Mouse (Mus musculus) midbrain, embryonic 13.5 days (tissue): ENCODE measurements around the gene Parvg. TPM values are rescaled to one million over a fixed set of nuclear protein-coding genes. Genes with fewer than 3 reads are reported as not detected.

Experiments used
- ATAC-seq: fragments of 200-750 bp; cut with Nextera tagmentation; 2 replicates; pipeline ENCODE4 v1.8.0; 2017; ENCODE audit warnings: mild to moderate bottlenecking, moderate TSS enrichment, moderate library complexity
- H3K27ac ChIP-seq: fragments of 300-500 bp; sonication (generic); 2 replicates; pipeline ENCODE4 v1.5.1; 2015; ENCODE audit warnings: inconsistent platforms, mild to moderate bottlenecking, moderate library complexity
- H3K27me3 ChIP-seq: fragments of 300-500 bp; sonication (generic); 2 replicates; pipeline ENCODE4 v1.6.1; 2015; ENCODE audit warnings: mild to moderate bottlenecking, inconsistent platforms
- H3K36me3 ChIP-seq: fragments of 300-500 bp; sonication (generic); 2 replicates; pipeline ENCODE4 v1.6.1; 2015; ENCODE audit warnings: mild to moderate bottlenecking, inconsistent platforms
- H3K4me1 ChIP-seq: fragments of 300-500 bp; sonication (generic); replicated peaks from 2 replicates; pipeline ENCODE4 v1.6.1; 2015; ENCODE audit warnings: inconsistent platforms
- H3K4me2 ChIP-seq: fragments of 300-500 bp; sonication (generic); replicated peaks from 2 replicates; pipeline ENCODE4 v1.6.1; 2015; ENCODE audit warnings: moderate library complexity, mild to moderate bottlenecking, inconsistent platforms
- H3K4me3 ChIP-seq: fragments of 300-500 bp; sonication (generic); replicated peaks from 2 replicates; pipeline ENCODE4 v1.5.1; 2015; ENCODE audit warnings: mild to moderate bottlenecking, inconsistent platforms
- H3K9ac ChIP-seq: fragments of 300-500 bp; sonication (generic); replicated peaks from 2 replicates; pipeline ENCODE4 v1.6.1; 2015; ENCODE audit warnings: mild to moderate bottlenecking, inconsistent platforms
- H3K9me3 ChIP-seq: fragments of 300-500 bp; sonication (generic); 2 replicates; pipeline ENCODE4 v1.6.1; 2016; ENCODE audit warnings: mild to moderate bottlenecking, inconsistent platforms
- WGBS: fragments of 180-500 bp; shearing (Covaris S2); methylation state at CpG from one replicate; pipeline ENCODE4 v1.1.7; 2015; 5-methylcytosine and 5-hydroxymethylcytosine counted together
- polyA plus RNA-seq: library from polyadenylated mRNA; unstranded; fragments of >200 nt; fragmentation: Nextera tagmentation; extraction: Ambion mirVana; gene quantifications from 2 replicates; pipeline ENCODE4 v1.2.1, GENCODE M21; 2015

Parvg gene
- polyA plus RNA-seq, 1 experiment from 2014 or later, result 0.78 TPM

DNA sequence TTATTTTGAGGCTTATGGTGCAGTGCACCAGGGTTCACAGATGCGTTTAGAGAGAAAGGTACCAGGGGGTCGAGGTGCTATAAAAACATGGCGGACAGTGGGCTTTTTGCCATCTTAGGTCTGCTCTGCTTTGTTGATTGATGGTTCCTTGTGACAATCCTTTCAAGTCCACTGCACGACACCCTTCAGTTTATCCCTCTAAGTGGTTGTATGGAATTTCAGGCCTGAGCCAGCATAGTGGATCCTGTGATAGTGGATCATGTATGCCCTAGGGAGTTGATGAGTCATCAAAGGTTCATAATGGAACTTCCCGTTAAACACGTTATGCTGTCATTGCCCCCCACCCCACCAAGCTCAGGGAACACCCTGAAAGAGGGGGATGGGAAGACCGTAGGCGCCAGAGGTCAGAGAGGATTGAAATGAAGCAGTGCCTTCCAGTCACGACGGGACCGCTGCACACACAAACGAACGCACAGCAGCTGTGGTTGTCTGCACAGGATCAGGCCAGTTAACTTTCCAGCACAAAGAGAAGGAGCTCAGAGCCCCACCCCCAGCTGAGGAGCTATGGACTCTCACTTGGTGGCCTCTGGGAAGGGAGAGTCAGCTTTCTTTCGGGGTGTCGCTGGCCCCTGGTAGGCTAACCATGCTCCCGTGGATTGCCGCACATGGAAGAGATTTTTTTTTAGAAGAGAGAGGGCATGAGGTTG lies 42.0 kb downstream of the Parvg start:
- Histone ChIP-seq H3K36me3 (no peaks in the 10 kb centered on the region), H3K9ac (no peak overlapping the region), H3K4me3 (no peak overlapping the region), H3K9me3 (no peaks in the 10 kb centered on the region), H3K4me2 (no peak overlapping the region), H3K27me3 (no peaks in the 10 kb centered on the region), H3K27ac (no peak overlapping the region), H3K4me1 (peaks cover 6% of the 10 kb centered on the region)
- 75% methylated on average over 17 of the region's 17 CpGs for WGBS
- no peak for ATAC-seq

DNA sequence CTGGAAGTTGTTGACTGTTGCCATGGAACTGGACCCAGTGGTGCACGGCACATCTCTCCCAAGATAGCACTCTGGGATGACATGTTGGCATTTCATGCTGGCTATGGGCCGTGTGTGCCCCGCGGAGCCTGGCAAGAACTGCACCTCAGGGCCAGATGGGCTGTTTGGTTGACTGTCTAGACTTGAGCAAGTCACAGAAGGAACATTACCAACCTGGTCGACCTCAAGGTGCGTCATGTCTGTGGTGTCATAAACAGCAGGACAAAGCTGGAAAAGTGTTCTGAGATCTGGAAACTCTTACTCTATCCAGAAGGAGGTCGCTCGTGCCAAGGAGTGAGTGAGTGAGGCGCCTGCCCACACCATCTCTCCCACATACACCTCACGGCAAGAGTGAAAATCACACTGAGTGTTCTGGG lies 42.8 kb downstream of the Parvg start:
- Histone ChIP-seq H3K36me3 (no peaks in the 10 kb centered on the region), H3K4me2 (no peak overlapping the region), H3K9me3 (no peaks in the 10 kb centered on the region), H3K27ac (no peak overlapping the region), H3K4me1 (no peaks in the 10 kb centered on the region), H3K27me3 (no peaks in the 10 kb centered on the region), H3K9ac (no peak overlapping the region), H3K4me3 (no peak overlapping the region)
- no peak for ATAC-seq
- WGBS, result 92% methylated on average over 10 of the region's 10 CpGs

- no peak overlapping the region for H3K4me2 ChIP-seq
- H3K27me3 ChIP-seq, result no peaks in the 10 kb centered on the region
- H3K9ac ChIP-seq, result no peak overlapping the region
- no peak for ATAC-seq
- H3K27ac ChIP-seq, result no peak overlapping the region
- H3K4me3 ChIP-seq, result no peak overlapping the region
- WGBS, result 85% methylated on average over 8 of the region's 8 CpGs
- H3K36me3 ChIP-seq, result no peaks in the 10 kb centered on the region
- H3K4me1 ChIP-seq, result no peaks in the 10 kb centered on the region
- no peaks in the 10 kb centered on the region for H3K9me3 ChIP-seq
Observed at GRCm38 (mm10) chr15:84367402-84367801, 43.6 kb downstream of the Parvg start.

DNA sequence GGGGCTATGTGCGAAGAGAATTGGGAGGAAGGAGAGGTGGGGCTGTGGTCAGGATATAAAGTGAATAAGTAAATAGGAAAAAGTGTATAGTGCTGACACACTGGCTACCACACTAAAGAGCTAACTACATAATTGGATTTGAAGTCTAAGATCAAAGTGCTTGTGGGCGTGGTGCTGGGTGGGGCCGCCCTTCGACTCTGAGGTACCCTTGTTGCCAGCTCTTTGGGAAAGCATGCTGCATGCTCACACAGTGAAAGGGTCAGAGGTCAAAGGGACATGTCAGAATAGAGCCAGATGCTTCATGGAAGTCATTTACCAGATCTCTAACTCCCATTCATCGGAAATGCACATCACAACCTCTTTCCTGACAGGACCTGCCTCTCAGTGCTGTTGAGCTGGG lies 49.0 kb downstream of the Parvg start:
- H3K4me2 ChIP-seq, result no peak overlapping the region
- WGBS, result 74% methylated on average over 5 of the region's 5 CpGs
- ATAC-seq, result no peak

DNA sequence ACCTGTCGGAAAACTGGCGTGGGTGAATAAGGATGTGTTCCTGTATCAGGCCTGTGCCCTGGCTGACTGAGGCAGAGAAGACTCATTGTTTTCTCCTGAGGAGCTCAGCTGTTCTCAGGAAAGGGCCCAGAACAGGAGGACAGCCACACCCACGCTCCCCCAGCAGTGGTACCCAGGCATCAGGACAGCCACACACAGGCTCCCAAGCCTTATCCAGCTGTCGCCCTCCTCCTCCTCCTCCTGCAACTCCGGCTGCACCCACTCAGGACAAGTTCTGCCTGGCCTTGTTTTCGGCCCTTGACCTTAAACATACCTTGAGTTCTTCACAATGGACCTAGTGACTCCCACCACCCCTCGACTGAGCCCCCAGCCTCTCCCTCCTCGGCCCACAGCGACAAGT lies 54.9 kb downstream of the Parvg start:
- Histone ChIP-seq H3K9ac (no peak overlapping the region), H3K27ac (no peak overlapping the region), H3K27me3 (no peaks in the 10 kb centered on the region), H3K4me3 (no peak overlapping the region), H3K4me1 (no peaks in the 10 kb centered on the region), H3K9me3 (peaks cover 9% of the 10 kb centered on the region), H3K4me2 (no peak overlapping the region), H3K36me3 (peaks cover 10% of the 10 kb centered on the region; the same call in 1 of the 2 replicates)
- WGBS, result 90% methylated on average over 9 of the region's 9 CpGs
- ATAC-seq, result no peak

More for the DNA sequence above, 49.0 kb downstream of the Parvg start:
- no peak overlapping the region for H3K9ac ChIP-seq
- H3K27ac ChIP-seq, result no peak overlapping the region
- H3K9me3 ChIP-seq, result peaks cover 9% of the 10 kb centered on the region
- peaks cover 4% of the 10 kb centered on the region; the same call in 1 of the 2 replicates for H3K36me3 ChIP-seq
- H3K27me3 ChIP-seq, result no peaks in the 10 kb centered on the region
- H3K4me1 ChIP-seq, result no peaks in the 10 kb centered on the region
- H3K4me3 ChIP-seq, result no peak overlapping the region

GRCm38 (mm10) chr15:84380181-84380580 lies 56.4 kb downstream of the Parvg start:
- WGBS, result 80% methylated on average over 10 of the region's 10 CpGs
- Histone ChIP-seq H3K9me3 (peaks cover 4% of the 10 kb centered on the region), H3K36me3 (0 out of 2 replicates have a peak, but pooled peaks cover 6% of the 10 kb centered on the region), H3K9ac (no peak overlapping the region), H3K27me3 (no peaks in the 10 kb centered on the region), H3K4me1 (no peaks in the 10 kb centered on the region), H3K4me3 (no peak overlapping the region), H3K27ac (no peak overlapping the region), H3K4me2 (no peak overlapping the region)
- no peak for ATAC-seq

DNA sequence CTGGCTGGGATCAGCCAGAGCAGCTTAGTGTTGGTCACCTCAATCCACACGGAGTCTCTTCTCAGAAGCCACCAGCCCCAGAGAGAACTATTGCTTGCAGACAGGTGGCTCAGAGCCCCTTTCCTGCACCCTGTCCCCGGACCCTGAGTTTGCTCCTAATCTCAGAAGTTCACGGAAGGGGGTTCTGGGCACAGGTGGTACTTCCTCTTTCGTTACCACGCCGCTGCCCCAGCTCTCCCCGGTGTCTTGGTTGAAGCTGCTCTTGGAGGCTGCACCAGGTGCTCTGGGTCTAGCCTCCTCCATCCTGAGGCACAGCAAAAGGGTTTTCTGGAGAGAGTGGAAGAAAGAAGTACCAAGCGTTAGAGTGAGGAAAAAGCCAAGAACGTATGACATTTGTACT lies 60.2 kb downstream of the Parvg start:
- no peak overlapping the region for H3K4me2 ChIP-seq
- 93% methylated on average over 9 of the region's 9 CpGs for WGBS
- H3K9ac ChIP-seq, result no peak overlapping the region
- H3K27ac ChIP-seq, result no peak overlapping the region
- no peaks in the 10 kb centered on the region for H3K27me3 ChIP-seq
- H3K36me3 ChIP-seq, result peaks cover 20% of the 10 kb centered on the region
- no peak overlapping the region for H3K4me3 ChIP-seq
- H3K4me1 ChIP-seq, result no peaks in the 10 kb centered on the region
- peaks cover 21% of the 10 kb centered on the region for H3K9me3 ChIP-seq
- ATAC-seq, result no peak

DNA sequence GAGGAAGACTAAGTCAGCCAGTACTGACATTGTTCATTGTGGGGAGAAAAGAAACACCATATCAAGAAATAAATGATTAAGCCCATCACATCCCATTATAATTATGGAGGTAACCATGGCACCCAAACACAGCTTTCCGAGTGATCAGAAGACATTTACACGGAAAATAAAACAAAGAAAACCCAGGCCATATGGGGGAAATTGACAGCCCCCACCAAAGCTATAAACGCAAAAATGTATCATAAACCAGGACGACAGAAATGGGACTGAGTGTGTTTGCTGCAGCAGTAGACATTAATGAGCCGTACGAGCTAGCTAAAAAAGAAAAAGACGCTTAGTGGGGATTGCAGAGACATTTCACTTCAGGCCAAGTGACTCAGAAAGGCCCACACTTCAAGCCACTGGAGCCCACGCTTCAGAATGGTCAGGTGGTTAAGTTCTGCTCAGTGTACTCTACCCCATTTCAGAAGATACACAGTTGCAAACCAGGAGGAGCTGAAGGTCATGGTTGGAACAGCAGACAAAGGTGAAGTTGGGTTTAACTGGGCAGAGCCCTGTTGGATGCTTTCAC lies 62.3 kb downstream of the Parvg start:
- Histone ChIP-seq H3K27me3 (no peaks in the 10 kb centered on the region), H3K4me3 (no peak overlapping the region), H3K9me3 (peaks cover 21% of the 10 kb centered on the region), H3K4me2 (no peak overlapping the region), H3K4me1 (no peaks in the 10 kb centered on the region), H3K27ac (no peak overlapping the region), H3K9ac (no peak overlapping the region), H3K36me3 (peaks cover 18% of the 10 kb centered on the region)
- ATAC-seq, result no peak
- 89% methylated on average over 8 of the region's 8 CpGs for WGBS

DNA sequence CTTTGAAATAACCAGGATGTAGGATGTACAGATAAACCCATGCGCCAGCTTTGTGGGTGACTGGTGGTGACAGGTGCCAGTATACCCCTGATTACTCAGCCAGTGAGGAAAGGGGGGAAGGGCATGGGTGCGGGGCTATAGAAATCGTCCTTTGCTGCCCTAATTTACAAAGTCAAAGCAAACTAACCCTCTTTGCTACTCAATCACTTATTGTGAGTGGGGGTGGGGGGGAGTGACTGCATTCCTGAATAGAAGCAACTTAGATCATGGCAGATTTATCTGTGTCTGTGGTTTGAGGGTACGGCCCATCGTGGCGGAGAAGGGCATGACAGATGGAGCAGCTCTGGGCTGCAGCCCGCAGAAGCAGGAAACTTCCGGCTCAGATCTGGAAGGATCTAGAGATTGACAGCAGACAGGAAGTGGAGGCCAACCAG lies 64.9 kb downstream of the Parvg start:
- Histone ChIP-seq H3K9me3 (peaks cover 21% of the 10 kb centered on the region), H3K4me3 (no peak overlapping the region), H3K27ac (no peak overlapping the region), H3K36me3 (peaks cover 16% of the 10 kb centered on the region), H3K4me2 (no peak overlapping the region), H3K9ac (no peak overlapping the region), H3K4me1 (peaks cover 12% of the 10 kb centered on the region), H3K27me3 (no peaks in the 10 kb centered on the region)
- ATAC-seq, result no peak
- 94% methylated on average over 8 of the region's 8 CpGs for WGBS

DNA sequence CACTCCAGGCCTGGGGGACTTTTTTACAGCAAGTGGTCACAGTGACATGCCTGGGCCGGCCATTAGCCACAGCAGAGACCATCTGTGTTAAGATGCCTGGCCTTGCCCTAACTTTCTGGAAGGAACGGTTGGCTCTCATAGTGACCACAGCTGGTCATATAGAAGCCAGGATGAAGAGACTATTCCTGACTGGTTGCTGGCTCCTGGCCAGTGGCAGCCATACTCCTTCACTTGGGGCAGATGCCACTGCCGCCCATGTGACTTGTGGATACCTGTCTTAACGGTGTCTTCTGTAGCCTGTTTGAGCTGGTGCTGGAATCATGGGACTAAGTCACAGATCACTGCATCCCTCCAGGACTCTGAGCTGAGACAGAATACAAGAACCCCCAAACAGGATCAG lies 68.3 kb downstream of the Parvg start:
- no peak for ATAC-seq
- WGBS, result 93% methylated on average over 4 of the region's 4 CpGs
- H3K4me1 ChIP-seq, result peaks cover 36% of the 10 kb centered on the region

More for the DNA sequence above, 68.3 kb downstream of the Parvg start:
- Histone ChIP-seq H3K36me3 (peaks cover 13% of the 10 kb centered on the region), H3K27ac (no peak overlapping the region), H3K4me2 (no peak overlapping the region), H3K27me3 (no peaks in the 10 kb centered on the region), H3K4me3 (no peak overlapping the region), H3K9me3 (peaks cover 17% of the 10 kb centered on the region), H3K9ac (no peak overlapping the region)
